ENCODE assay signal across 32 mouse cellular contexts in genomic region chr1:38605426-38605825, GRCm38 (mm10). TPM values are rescaled to one million over a fixed set of nuclear protein-coding genes. Genes with fewer than 3 reads are reported as not detected.
DNase-seq lines count a peak whose midpoint lies in the region; ATAC-seq and TF ChIP-seq lines count a peak whose summit lies in the region.
"Had no signal": no experiment of that assay in that cellular context is flagged by ENCODE, and none has a peak within 500 bp of the region (broad histone marks: within the 10 kb centered on the region; RNA-seq: fewer than 3 reads in every experiment).

No protein-coding gene starts in this region.

- TF ChIP-seq EP300 in lung, postnatal 0 days (IDR thresholded peaks at IDR 0.05), result no peak
- no peak for TF ChIP-seq EP300 in CH12.LX (IDR thresholded peaks at IDR 0.05; ENCODE audit: low read length)

- no peak overlapping the region for H3K4me2 ChIP-seq in kidney, postnatal 0 days (ENCODE audit: low read length)
- no peak overlapping the region for H3K4me2 ChIP-seq in lung, postnatal 0 days (replicated peaks; ENCODE audit: low read depth, low read length)
- H3K4me2 ChIP-seq in CH12.LX (ENCODE audit: insufficient read depth, low read depth, poor library complexity, severe bottlenecking), result no peak overlapping the region
- H3K4me2 ChIP-seq: embryonic facial prominence, embryonic 12.5 days; heart, embryonic 13.5 days; kidney, embryonic 15.5 days; limb, embryonic 13.5 days; midbrain, embryonic 12.5 days; neural tube, embryonic 15.5 days had no signal

- TF ChIP-seq POLR2A in CH12.LX (IDR thresholded peaks at IDR 0.05; ENCODE audit: low read depth, low read length), result no peak

- intact Hi-C loops in gastrocnemius, adult 2 months (cut with DNase I), result no loop called here

- no peaks in the 10 kb centered on the region; the same call in 1 of the 2 replicates for H3K79me2 ChIP-seq in CH12.LX (replicated peaks; ENCODE audit: control insufficient read depth, extremely low read depth, insufficient read depth, poor library complexity, severe bottlenecking)

- TF ChIP-seq RAD21 in CH12.LX (IDR thresholded peaks at IDR 0.05; ENCODE audit: low read depth, low read length), result peak; percentile 35

- no peak for ATAC-seq in kidney, postnatal 0 days (replicated peaks; ENCODE audit: low FRiP score, low read depth)
- no peak for ATAC-seq in lung, postnatal 0 days
- ATAC-seq: activated CD4-positive, CD25-positive, alpha-beta regulatory T cell, adult 4 months; forebrain, embryonic 14.5 days had no signal

- no peaks in the 10 kb centered on the region; the same call in 1 of the 2 replicates for H3K4me1 ChIP-seq in kidney, postnatal 0 days (replicated peaks; ENCODE audit: insufficient read depth, low read length)
- H3K4me1 ChIP-seq in lung, postnatal 0 days (ENCODE audit: insufficient read depth, low read depth, low read length), result no peaks in the 10 kb centered on the region; the same call in 1 of the 2 replicates
- peaks cover 0 to 47% of the 10 kb centered on the region in 2 experiments; a peak in 2 of 4 replicates for H3K4me1 ChIP-seq in CH12.LX (ENCODE audit: control insufficient read depth in 1 of 2, insufficient read depth in 2 of 2)

- 91% methylated on average over 4 of the region's 4 CpGs for WGBS in kidney, postnatal 0 days
- 79% methylated on average over 4 of the region's 4 CpGs for WGBS in lung, postnatal 0 days

- H3K4me3 ChIP-seq in gastrocnemius, adult 2 months, result no peak overlapping the region
- H3K4me3 ChIP-seq in kidney, postnatal 0 days (replicated peaks; ENCODE audit: low read depth, low read length), result no peak overlapping the region
- no peak overlapping the region for H3K4me3 ChIP-seq in lung, postnatal 0 days (ENCODE audit: low read depth, low read length)
- no peak overlapping the region for H3K4me3 ChIP-seq in CH12.LX (replicated peaks in 1 of 3; ENCODE audit: low read depth in 2 of 3, low read length in 2 of 3, poor library complexity in 1 of 3)
- H3K4me3 ChIP-seq: embryonic facial prominence, embryonic 12.5 days; heart, adult 2 months; heart, embryonic 13.5 days; kidney, embryonic 15.5 days; layer of hippocampus, adult 2 months; left cerebral cortex, adult 2 months; limb, embryonic 13.5 days; midbrain, embryonic 12.5 days; neural tube, embryonic 15.5 days had no signal

- no peak for DNase-seq in gastrocnemius, adult 2 months
- no peak for DNase-seq in gastrocnemius, postnatal 10 days
- DNase-seq in kidney, postnatal 0 days (ENCODE audit: low spot score), result no peak
- DNase-seq in kidney, adult 18-20 months, result no peak
- no peak for DNase-seq in lung, postnatal 0 days (ENCODE audit: low spot score)
- DNase-seq in lung, adult 18-20 months, result no peak
- DNase-seq in CH12.LX (ENCODE audit: extremely low read depth), result no peak
- DNase-seq in cerebellum, adult 8-10 months, result no peak
- DNase-seq: adrenal gland, adult 8-10 months; cerebellum, adult 2 months; cerebellum, postnatal 36 days; embryo, embryonic 11 days; gastrocnemius, postnatal 36 days; heart, adult 2 months; kidney, adult 11 months; kidney, postnatal 36 days; lung, postnatal 10 days; right cerebral cortex, postnatal 25 days; thymus, adult 18-20 months; thymus, postnatal 25 days had no signal

- in situ Hi-C loops in CH12.LX (cut with MboI; ENCODE audit: low pct_ligation_motif_present, low pct_unique_long_range_greater_than_20kb, low sequenced_read_pairs), result no loop called here

- no peaks in the 10 kb centered on the region for H3K27me3 ChIP-seq in kidney, postnatal 0 days (ENCODE audit: insufficient read depth, low read length)
- H3K27me3 ChIP-seq in lung, postnatal 0 days (replicated peaks; ENCODE audit: insufficient read depth, low read length), result no peaks in the 10 kb centered on the region
- H3K27me3 ChIP-seq in CH12.LX (replicated peaks), result no peaks in the 10 kb centered on the region
- H3K27me3 ChIP-seq: embryonic facial prominence, embryonic 12.5 days; heart, embryonic 13.5 days; kidney, embryonic 15.5 days; limb, embryonic 13.5 days; midbrain, embryonic 12.5 days; neural tube, embryonic 15.5 days had no signal

- H3K36me3 ChIP-seq in kidney, postnatal 0 days (ENCODE audit: insufficient read depth, low read length), result no peaks in the 10 kb centered on the region
- H3K36me3 ChIP-seq in lung, postnatal 0 days (ENCODE audit: insufficient read depth, low read length), result no peaks in the 10 kb centered on the region
- peaks cover 0 to 64% of the 10 kb centered on the region in 2 experiments for H3K36me3 ChIP-seq in CH12.LX (replicated peaks in 1 of 2; ENCODE audit: control insufficient read depth in 1 of 2, insufficient read depth in 1 of 2, low read length in 1 of 2)
- H3K36me3 ChIP-seq: embryonic facial prominence, embryonic 12.5 days; heart, embryonic 13.5 days; kidney, embryonic 15.5 days; midbrain, embryonic 12.5 days; neural tube, embryonic 15.5 days had no signal

- no peaks in the 10 kb centered on the region for H3K9me3 ChIP-seq in kidney, postnatal 0 days (replicated peaks; ENCODE audit: low read length)
- no peaks in the 10 kb centered on the region for H3K9me3 ChIP-seq in lung, postnatal 0 days (ENCODE audit: low read length)
- H3K9me3 ChIP-seq in CH12.LX (replicated peaks; ENCODE audit: low read length), result no peaks in the 10 kb centered on the region
- H3K9me3 ChIP-seq: embryonic facial prominence, embryonic 12.5 days; heart, embryonic 13.5 days; kidney, embryonic 15.5 days; limb, embryonic 13.5 days; midbrain, embryonic 12.5 days; neural tube, embryonic 15.5 days had no signal

- H3K9ac ChIP-seq in kidney, postnatal 0 days (ENCODE audit: low read depth, low read length), result no peak overlapping the region
- H3K9ac ChIP-seq in lung, postnatal 0 days (replicated peaks; ENCODE audit: low read depth), result no peak overlapping the region
- no peak overlapping the region for H3K9ac ChIP-seq in CH12.LX (ENCODE audit: insufficient read depth, low read depth)
- H3K9ac ChIP-seq: embryonic facial prominence, embryonic 12.5 days; heart, embryonic 13.5 days; kidney, embryonic 15.5 days; limb, embryonic 13.5 days; liver, embryonic 14.5 days; midbrain, embryonic 12.5 days; neural tube, embryonic 15.5 days had no signal

- H3K27ac ChIP-seq in gastrocnemius, adult 2 months, result no peak overlapping the region
- H3K27ac ChIP-seq in kidney, postnatal 0 days, result no peak overlapping the region
- no peak overlapping the region for H3K27ac ChIP-seq in lung, postnatal 0 days (ENCODE audit: low read length)
- H3K27ac ChIP-seq in CH12.LX (ENCODE audit: insufficient read depth, low read depth), result no peak overlapping the region
- H3K27ac ChIP-seq: heart, adult 2 months; heart, embryonic 13.5 days; kidney, embryonic 15.5 days; layer of hippocampus, adult 2 months; left cerebral cortex, adult 2 months; limb, embryonic 13.5 days; liver, embryonic 14.5 days; neural tube, embryonic 15.5 days; stomach, postnatal 0 days had no signal

- peak; percentile 12; the same call in 1 of the 2 replicates for TF ChIP-seq CTCF in gastrocnemius, adult 2 months (IDR thresholded peaks at IDR 0.05)
- peak; percentile 13; the same call in 1 of the 2 replicates for TF ChIP-seq CTCF in kidney, postnatal 0 days (IDR thresholded peaks at IDR 0.05; ENCODE audit: low read depth)
- TF ChIP-seq CTCF in lung, postnatal 0 days (IDR thresholded peaks at IDR 0.05), result peak; percentile 34
- peak in 1 of 2 experiments; percentile 46; a peak in 2 of 4 replicates for TF ChIP-seq CTCF in CH12.LX (conservative IDR thresholded peaks at IDR 0.05 in 1 of 2, IDR thresholded peaks at IDR 0.05 in 1 of 2; ENCODE audit: low read depth in 2 of 2, low read length in 2 of 2)

- dilution Hi-C loops in CH12.LX (cut with MboI; ENCODE audit: extremely low pct_ligation_motif_present, extremely low pct_unique_long_range_greater_than_20kb, low sequenced_read_pairs), result no loop called here

TF ChIP-seq in CH12.LX, 34 proteins besides CTCF, POLR2A, EP300 and RAD21:
- TF ChIP-seq SMC3 (IDR thresholded peaks at IDR 0.05; ENCODE audit: low read depth, low read length) (peak; percentile 48), MXI1 (IDR thresholded peaks at IDR 0.05; ENCODE audit: low read depth, low read length) (no peak)

RNA-seq across cellular contexts. Expression of gene Aff3, which starts 59.3 kb away (rescaled TPM):
- 1 to 10 TPM; 1.2 to 4.4 TPM for total RNA-seq in gastrocnemius, adult 2 months (2021)
- total RNA-seq in gastrocnemius, postnatal 10 days (2021), result 1 to 10 TPM; 5.0 to 7.4 TPM
- polyA plus RNA-seq in kidney, postnatal 0 days (2015; fragmentation: Nextera tagmentation; extraction: Ambion mirVana), result 6.9 and 7.9 TPM in 2 replicates
- polyA plus RNA-seq in lung, postnatal 0 days (2015; fragmentation: Nextera tagmentation; extraction: Ambion mirVana), result 5.9 and 6.6 TPM in 2 replicates
- total RNA-seq in CH12.LX (2012; rRNA removed), result 5.1 and 6.3 TPM in 2 replicates
- 7.7 TPM in 2 replicates for total RNA-seq in CH12.LX (2014; rRNA removed)
- 29.8 and 29.9 TPM in 2 replicates for polyA plus RNA-seq in CH12.LX (2012; ENCODE audit: insufficient read length, low read depth)
